Mouse (Mus musculus): ENCODE data around the gene Cdc42bpa. TPM values are rescaled to one million over a fixed set of nuclear protein-coding genes. Genes with fewer than 3 reads are reported as not detected.

Cdc42bpa gene
- polyA plus RNA-seq, 3 experiments from 2014 or later, result 0.16 to 0.83 TPM; not detected in 1

- no peak for ATAC-seq
Observed at GRCm38 (mm10) chr1:180037461-180037860, 77.2 kb downstream of the Cdc42bpa start.

GRCm38 (mm10) chr1:180044160-180044559 lies 83.9 kb downstream of the Cdc42bpa start:
- no peak for ATAC-seq

DNA sequence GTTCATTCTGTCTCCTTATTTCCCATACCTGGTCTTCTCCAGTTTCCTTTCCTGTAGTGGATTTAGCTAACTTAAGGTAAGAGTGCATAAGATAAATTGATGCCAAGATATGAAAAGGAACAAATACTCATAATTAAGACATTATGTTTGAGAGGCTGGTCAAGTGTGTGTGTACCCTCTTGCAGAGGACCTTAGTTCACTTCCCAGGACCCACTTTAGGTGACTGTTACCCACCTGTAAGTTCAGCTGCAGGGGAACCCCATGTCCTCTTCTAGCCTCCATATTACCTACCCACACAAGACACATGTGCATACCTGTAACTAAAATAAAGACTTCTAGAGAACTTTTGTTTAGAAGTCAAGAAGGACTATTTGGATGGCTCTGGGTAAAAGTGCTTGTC lies 84.9 kb downstream of the Cdc42bpa start:
- ATAC-seq, result no peak

- no peak for ATAC-seq
Observed at GRCm38 (mm10) chr1:180089176-180089575, 128.9 kb downstream of the Cdc42bpa start.

DNA sequence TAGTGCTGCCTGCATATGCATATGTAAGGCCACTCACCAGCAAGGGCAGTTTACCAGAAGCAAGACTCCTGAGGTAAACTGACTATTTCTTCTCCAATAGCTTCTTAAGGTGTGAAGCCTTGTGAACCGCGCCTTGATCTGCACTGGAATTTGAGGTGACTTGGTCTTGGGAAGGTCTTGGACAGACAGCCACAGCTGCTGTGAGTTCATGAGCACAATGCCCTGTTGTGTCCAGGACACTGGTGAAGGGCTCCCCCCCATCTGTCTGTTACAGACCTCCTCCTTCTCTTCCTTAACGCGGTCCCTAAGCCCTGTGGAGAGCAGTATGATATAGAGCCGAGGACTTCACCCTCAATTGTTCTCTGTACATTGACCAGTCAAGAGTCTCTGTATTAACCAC lies 138.2 kb downstream of the Cdc42bpa start:
- ATAC-seq, result no peak

GRCm38 (mm10) chr1:180104567-180104966 lies 144.3 kb downstream of the Cdc42bpa start:
- ATAC-seq, result no peak

- no peak for ATAC-seq
Observed at GRCm38 (mm10) chr1:180109050-180109449, 148.8 kb downstream of the Cdc42bpa start.

- ATAC-seq, result no peak
Observed at GRCm38 (mm10) chr1:180116525-180116924, 156.3 kb downstream of the Cdc42bpa start.

GRCm38 (mm10) chr1:180118233-180118632 lies 158.0 kb downstream of the Cdc42bpa start:
- ATAC-seq, result no peak

- ATAC-seq, result no peak
Observed at GRCm38 (mm10) chr1:180128077-180128792, 168.0 kb downstream of the Cdc42bpa start.

DNA sequence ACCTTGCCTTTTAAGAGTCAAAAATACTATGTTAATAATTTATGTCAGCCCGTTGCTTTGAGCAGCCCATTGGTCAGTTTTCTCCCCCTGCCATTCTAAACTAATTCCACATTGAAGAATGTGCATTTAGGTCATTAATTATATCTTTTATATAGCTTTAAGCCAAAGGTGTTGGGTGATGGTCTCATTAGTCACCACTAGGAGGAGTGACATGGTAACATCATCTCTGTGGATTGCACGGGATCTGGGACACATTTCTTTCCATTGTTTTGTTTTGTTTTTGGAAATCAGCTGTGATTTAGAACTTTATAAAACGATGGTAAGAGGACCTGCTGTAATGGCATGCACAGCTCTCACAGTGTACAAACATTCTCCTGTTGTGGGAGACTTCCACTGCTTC lies 171.1 kb downstream of the Cdc42bpa start:
- ATAC-seq, result no peak

DNA sequence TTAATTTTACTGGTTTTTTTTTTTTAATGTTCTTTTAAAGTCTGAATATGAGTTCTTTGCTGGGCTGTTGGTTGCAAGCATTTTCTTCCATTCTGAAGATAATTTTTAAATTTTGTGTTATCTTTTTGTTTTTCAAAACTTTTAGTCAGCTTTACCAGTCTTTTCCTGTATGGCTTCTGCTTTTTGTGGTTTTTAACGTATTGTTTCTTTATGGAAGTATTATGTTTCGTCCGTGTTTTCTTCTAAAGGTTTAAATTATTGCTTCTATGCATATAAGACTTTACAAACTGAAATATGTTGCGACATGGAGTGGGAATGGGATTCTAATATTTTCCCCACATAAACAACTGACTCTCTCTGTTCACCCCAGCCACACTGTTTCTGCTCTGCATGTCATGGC lies 171.9 kb downstream of the Cdc42bpa start:
- no peak for ATAC-seq

GRCm38 (mm10) chr1:180139158-180139557 lies 178.9 kb downstream of the Cdc42bpa start:
- ATAC-seq, result no peak

DNA sequence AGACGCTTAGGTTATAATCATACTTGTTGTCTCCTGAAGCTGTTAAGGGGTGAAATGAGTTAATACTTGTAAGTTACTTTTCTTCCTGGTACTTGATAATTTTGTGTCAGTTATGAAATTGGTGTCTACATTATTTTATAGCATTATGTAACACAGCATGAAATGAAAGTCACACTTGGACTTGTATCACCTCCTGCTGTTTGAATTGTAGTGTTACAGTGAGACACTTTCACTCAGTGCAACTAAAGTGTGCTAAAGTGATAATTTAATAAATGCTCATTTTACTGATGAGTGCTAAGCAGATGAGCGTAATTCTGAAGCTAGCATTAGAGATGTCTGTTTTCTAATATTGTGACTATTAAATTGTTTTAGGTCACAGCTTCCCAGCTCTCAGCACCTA lies 180.7 kb downstream of the Cdc42bpa start:
- ATAC-seq, result no peak

- ATAC-seq, result no peak
Observed at GRCm38 (mm10) chr1:180148036-180148435, 187.8 kb downstream of the Cdc42bpa start.

DNA sequence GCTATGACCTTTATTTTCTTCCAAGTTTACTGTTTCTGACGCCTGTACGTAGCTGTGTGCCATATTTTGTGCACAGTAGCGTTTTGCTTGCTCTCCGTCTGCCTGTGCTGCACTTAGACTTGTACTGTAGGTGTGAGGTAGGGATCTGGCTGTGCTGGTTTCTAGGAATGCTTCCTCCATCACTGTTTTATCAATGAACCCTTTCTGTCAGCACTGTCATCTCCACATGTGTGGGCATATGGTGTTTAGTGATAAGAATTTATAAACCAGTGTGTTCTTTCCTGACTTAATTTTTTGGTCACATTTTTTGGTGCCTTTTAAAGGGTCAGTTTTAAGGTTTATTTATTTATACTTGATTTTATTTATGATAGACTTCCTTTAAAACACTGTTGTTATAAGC lies 188.3 kb downstream of the Cdc42bpa start:
- ATAC-seq, result no peak

GRCm38 (mm10) chr1:180151191-180151590 lies 190.9 kb downstream of the Cdc42bpa start:
- no peak for ATAC-seq

DNA sequence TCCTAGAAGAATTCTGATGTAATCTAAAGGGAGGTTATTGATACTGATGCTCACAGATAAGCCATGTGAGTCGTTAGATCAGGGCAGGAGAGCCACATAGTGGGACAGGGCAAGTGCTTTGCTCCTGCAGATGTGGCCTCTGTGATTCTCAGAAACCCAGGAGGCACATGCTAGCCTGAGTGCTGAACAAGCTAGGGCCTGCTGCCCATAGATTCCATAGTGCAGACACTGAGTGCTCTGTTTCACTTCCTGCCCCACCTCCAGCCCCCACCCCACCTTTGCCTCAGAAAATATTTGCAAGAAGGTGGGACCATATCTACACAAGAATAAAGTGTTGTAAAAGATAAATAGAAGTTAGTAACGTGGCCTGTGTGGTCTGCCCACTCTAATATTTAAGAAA lies 198.4 kb downstream of the Cdc42bpa start:
- no peak for ATAC-seq

- ATAC-seq, result no peak
Observed at GRCm38 (mm10) chr1:180160545-180160944, 200.3 kb downstream of the Cdc42bpa start.

- no peak for ATAC-seq
Observed at GRCm38 (mm10) chr1:180161160-180161559, 200.9 kb downstream of the Cdc42bpa start.

DNA sequence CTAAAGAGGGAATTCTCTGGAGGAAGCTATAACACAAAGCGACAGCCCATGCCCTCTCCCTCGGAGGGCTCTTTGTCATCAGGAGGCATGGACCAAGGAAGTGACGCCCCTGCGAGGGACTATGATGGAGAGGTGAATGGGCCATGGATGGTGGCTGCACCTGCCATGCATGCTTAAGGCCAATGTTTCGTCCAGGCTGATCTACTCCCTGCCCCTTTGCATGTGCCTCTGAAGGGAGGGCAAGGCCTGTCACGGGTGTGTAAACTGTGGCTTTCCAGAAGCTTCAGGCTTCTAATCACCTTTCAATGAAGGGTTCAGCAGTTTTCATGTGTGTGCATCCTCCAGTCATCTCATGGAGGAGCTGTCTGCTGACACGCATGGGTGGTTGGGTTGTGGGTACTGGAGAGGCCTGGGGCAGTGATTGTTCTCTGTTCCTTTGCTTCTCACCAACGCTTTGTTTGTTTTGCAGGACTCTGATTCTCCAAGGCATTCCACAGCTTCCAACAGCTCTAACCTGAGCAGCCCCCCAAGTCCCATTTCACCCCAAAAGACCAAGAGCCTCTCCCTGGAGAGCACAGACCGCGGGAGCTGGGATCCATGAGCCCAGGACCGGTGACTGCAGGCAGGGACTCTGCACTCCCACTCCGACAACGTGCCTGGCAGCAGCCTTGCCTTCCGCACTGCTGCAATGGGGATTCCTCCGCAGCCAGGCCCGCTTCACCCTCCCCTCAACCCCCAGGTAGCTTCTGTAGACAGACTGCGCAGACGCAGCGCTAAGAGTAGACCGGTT lies 201.5 kb downstream of the Cdc42bpa start:
- ATAC-seq, result no peak

DNA sequence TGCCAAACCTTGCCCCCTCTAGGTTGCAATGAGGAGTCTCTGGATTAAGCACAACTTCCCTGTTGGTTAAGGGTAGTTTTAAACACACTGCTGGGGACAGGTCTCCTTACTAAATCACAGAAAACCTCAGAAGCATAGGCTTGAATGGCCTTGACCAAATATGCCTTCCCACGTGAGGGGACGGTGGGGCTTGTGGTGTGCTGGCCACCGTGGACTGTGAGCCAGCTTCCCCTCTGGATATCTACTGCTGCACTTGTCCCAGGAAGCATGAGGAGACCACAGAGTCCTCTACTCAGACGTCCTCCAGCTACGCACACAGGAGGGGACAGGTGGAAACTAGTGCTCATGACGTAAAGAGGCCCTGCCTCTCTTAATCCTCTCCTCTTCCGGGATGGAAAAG lies 202.7 kb downstream of the Cdc42bpa start:
- ATAC-seq, result no peak

- no peak for ATAC-seq
Observed at GRCm38 (mm10) chr1:180166533-180166932, 206.3 kb downstream of the Cdc42bpa start.

DNA sequence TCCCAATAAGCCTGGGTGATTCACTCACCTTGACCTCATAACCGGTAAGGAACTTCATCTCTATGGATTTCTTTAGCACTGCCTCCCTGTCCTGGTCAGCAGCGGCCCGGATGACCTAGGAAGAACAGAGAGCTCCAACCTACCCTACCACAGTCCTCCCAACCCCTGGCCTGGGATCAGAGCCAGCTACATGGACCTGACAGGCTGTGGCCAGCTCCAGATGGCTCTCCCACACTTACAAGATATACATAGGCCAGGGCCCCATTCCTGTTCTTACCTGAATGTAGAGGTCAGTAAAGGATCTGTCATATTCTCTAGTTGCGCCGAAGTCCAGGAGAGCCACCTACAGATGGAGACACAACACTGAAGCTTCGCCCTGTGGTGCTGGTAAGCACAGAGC lies 208.0 kb downstream of the Cdc42bpa start:
- ATAC-seq, result no peak
